Comparison of ENCODE assay signal across 27 mouse cellular contexts in the genomic region with DNA sequence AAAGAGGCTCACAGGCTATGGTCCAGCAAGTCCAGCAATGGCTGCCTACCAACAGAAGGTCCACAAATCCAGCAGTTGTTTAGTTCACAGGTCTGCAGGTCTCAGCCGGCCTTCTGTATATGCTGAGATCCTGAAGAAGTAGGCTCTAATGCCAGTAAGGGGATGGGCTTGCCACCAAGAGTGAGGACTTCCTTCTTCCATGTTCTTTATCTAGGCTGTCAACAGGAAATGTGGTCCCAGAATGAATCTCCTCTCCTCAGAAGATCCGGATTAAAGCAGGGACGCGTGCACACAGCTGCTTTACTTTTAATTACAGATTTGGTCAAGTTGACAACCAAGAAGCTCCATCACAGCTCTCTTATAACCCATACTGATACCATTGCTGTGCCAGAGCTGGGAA. TPM values are rescaled to one million over a fixed set of nuclear protein-coding genes. Genes with fewer than 3 reads are reported as not detected.
DNase-seq lines count a peak whose midpoint lies in the region; ATAC-seq and TF ChIP-seq lines count a peak whose summit lies in the region.
"Had no signal": no experiment of that assay in that cellular context is flagged by ENCODE, and none has a peak within 500 bp of the region (broad histone marks: within the 10 kb centered on the region; RNA-seq: fewer than 3 reads in every experiment).

No protein-coding gene starts in this region.

- no peak overlapping the region for H3K9ac ChIP-seq in kidney, embryonic 16.5 days (replicated peaks; ENCODE audit: low read length)
- no peak overlapping the region for H3K9ac ChIP-seq in lung, postnatal 0 days (replicated peaks; ENCODE audit: low read depth)
- H3K9ac ChIP-seq: heart, embryonic 15.5 days; hindbrain, embryonic 13.5 days; midbrain, embryonic 12.5 days; neural tube, embryonic 15.5 days had no signal

- WGBS in kidney, adult 2 months, result 72% methylated on average over 4 of the region's 4 CpGs
- 80% methylated on average over 4 of the region's 4 CpGs for WGBS in kidney, embryonic 16.5 days
- WGBS in lung, postnatal 0 days, result 43% methylated on average over 4 of the region's 4 CpGs
- WGBS in macrophage (ENCODE audit: missing documents), result 39% methylated on average over 4 of the region's 4 CpGs

- no peak for TF ChIP-seq CTCF in kidney, adult 2 months (conservative IDR thresholded peaks at IDR 0.05; ENCODE audit: insufficient read depth, insufficient read length, low read depth, low read length)
- TF ChIP-seq CTCF in lung, postnatal 0 days (IDR thresholded peaks at IDR 0.05), result no peak
- no peak for TF ChIP-seq CTCF in bone marrow macrophage, adult 2 months (IDR thresholded peaks at IDR 0.05; ENCODE audit: low read depth, low read length)

- H3K4me3 ChIP-seq in kidney, adult 2 months (ENCODE audit: insufficient read depth, low read depth, low read length), result no peak overlapping the region
- no peak overlapping the region for H3K4me3 ChIP-seq in kidney, embryonic 16.5 days (ENCODE audit: low read length)
- H3K4me3 ChIP-seq in lung, postnatal 0 days (ENCODE audit: low read depth, low read length), result no peak overlapping the region
- H3K4me3 ChIP-seq in bone marrow macrophage, adult 2 months (ENCODE audit: insufficient read depth, low read length), result no peak overlapping the region
- no peak overlapping the region for H3K4me3 ChIP-seq in macrophage (ENCODE audit: inconsistent target)
- H3K4me3 ChIP-seq: heart, embryonic 15.5 days; hindbrain, embryonic 13.5 days; limb, embryonic 10.5 days; midbrain, embryonic 12.5 days; neural tube, embryonic 15.5 days had no signal

- H3K36me3 ChIP-seq in kidney, adult 2 months (ENCODE audit: control insufficient read depth, insufficient read depth, low read length), result no peaks in the 10 kb centered on the region
- peaks cover 7% of the 10 kb centered on the region; the same call in 1 of the 2 replicates for H3K36me3 ChIP-seq in kidney, embryonic 16.5 days (ENCODE audit: insufficient read depth, low read length)
- H3K36me3 ChIP-seq in lung, postnatal 0 days (ENCODE audit: insufficient read depth, low read length), result 0 out of 2 replicates have a peak, but pooled peaks cover 5% of the 10 kb centered on the region
- H3K36me3 ChIP-seq in macrophage (ENCODE audit: inconsistent target), result peaks cover 15% of the 10 kb centered on the region; the same call in 1 of the 2 replicates

- no peak for TF ChIP-seq POLR2A in kidney, adult 2 months (IDR thresholded peaks at IDR 0.05; ENCODE audit: low read depth, low read length)
- TF ChIP-seq POLR2A in bone marrow macrophage, adult 2 months (IDR thresholded peaks at IDR 0.05; ENCODE audit: borderline replicate concordance, low read depth, low read length), result no peak

- no peaks in the 10 kb centered on the region for H3K4me1 ChIP-seq in kidney, adult 2 months (ENCODE audit: control insufficient read depth, insufficient read depth, low read length)
- H3K4me1 ChIP-seq in kidney, embryonic 16.5 days (ENCODE audit: insufficient read depth, low read length), result peaks cover 7% of the 10 kb centered on the region; the same call in 1 of the 2 replicates
- H3K4me1 ChIP-seq in lung, postnatal 0 days (ENCODE audit: insufficient read depth, low read depth, low read length), result no peaks in the 10 kb centered on the region
- peaks cover 23% of the 10 kb centered on the region for H3K4me1 ChIP-seq in bone marrow macrophage, adult 2 months (ENCODE audit: control insufficient read depth, insufficient read depth, low read length)
- H3K4me1 ChIP-seq: heart, embryonic 15.5 days; hindbrain, embryonic 13.5 days; limb, embryonic 10.5 days; midbrain, embryonic 12.5 days; neural tube, embryonic 15.5 days had no signal

- H3K27me3 ChIP-seq in kidney, adult 2 months (replicated peaks; ENCODE audit: control insufficient read depth, insufficient read depth, low read length), result no peaks in the 10 kb centered on the region
- no peaks in the 10 kb centered on the region for H3K27me3 ChIP-seq in kidney, embryonic 16.5 days (ENCODE audit: insufficient read depth, low read length)
- no peaks in the 10 kb centered on the region for H3K27me3 ChIP-seq in lung, postnatal 0 days (replicated peaks; ENCODE audit: insufficient read depth, low read length)
- H3K27me3 ChIP-seq: CH12.LX; heart, embryonic 15.5 days; hindbrain, embryonic 13.5 days; midbrain, embryonic 12.5 days; neural tube, embryonic 15.5 days had no signal

- TF ChIP-seq EP300 in lung, postnatal 0 days (IDR thresholded peaks at IDR 0.05), result no peak

- no peak overlapping the region for H3K27ac ChIP-seq in kidney, adult 2 months (ENCODE audit: insufficient read depth, low read depth, low read length)
- H3K27ac ChIP-seq in kidney, embryonic 16.5 days (ENCODE audit: low read length), result no peak overlapping the region
- no peak overlapping the region for H3K27ac ChIP-seq in lung, postnatal 0 days (ENCODE audit: low read length)
- H3K27ac ChIP-seq in bone marrow macrophage, adult 2 months (ENCODE audit: insufficient read depth, low read depth, low read length), result peak overlapping the region; percentile 19
- H3K27ac ChIP-seq in macrophage, result 0 out of 2 replicates have a peak overlapping the region, but pooled peaks have one; percentile 7
- H3K27ac ChIP-seq: heart, embryonic 15.5 days; hindbrain, embryonic 13.5 days; limb, embryonic 10.5 days; midbrain, embryonic 12.5 days; neural tube, embryonic 15.5 days; stomach, postnatal 0 days had no signal

- no peak for ATAC-seq in kidney, embryonic 16.5 days (ENCODE audit: low FRiP score, low TSS enrichment)
- peak; percentile 19; the same call in 1 of the 2 replicates for ATAC-seq in lung, postnatal 0 days
- ATAC-seq: activated CD4-positive, CD25-positive, alpha-beta regulatory T cell, adult 4 months; forebrain, embryonic 14.5 days; inflammation-experienced regulatory T-cells, adult 6 months had no signal

- H3K4me2 ChIP-seq in kidney, embryonic 16.5 days (replicated peaks; ENCODE audit: low read depth, low read length), result no peak overlapping the region
- H3K4me2 ChIP-seq in lung, postnatal 0 days (replicated peaks; ENCODE audit: low read depth, low read length), result no peak overlapping the region
- H3K4me2 ChIP-seq: heart, embryonic 15.5 days; hindbrain, embryonic 13.5 days; midbrain, embryonic 12.5 days; neural tube, embryonic 15.5 days had no signal

- H3K79me2 ChIP-seq in macrophage (ENCODE audit: inconsistent target), result no peaks in the 10 kb centered on the region

- DNase-seq in kidney, adult 2 months, result peak; percentile 40
- DNase-seq in lung, postnatal 0 days (ENCODE audit: low spot score), result peak; percentile 23
- no peak for DNase-seq in lung, postnatal 14 days
- DNase-seq in frontal cortex, postnatal 36 days (ENCODE audit: low spot score in 2 of 2), result no peak
- DNase-seq in retina, postnatal 1 day, result no peak
- DNase-seq: adrenal gland, adult 8-10 months; B cell, adult 2 months; cerebellum, adult 2 months; cerebellum, postnatal 36 days; gastrocnemius, postnatal 10 days; heart, postnatal 36 days; layer of hippocampus, adult 9-11 months; liver had no signal

- H3K9me3 ChIP-seq in kidney, embryonic 16.5 days (ENCODE audit: low read length), result no peaks in the 10 kb centered on the region
- H3K9me3 ChIP-seq in lung, postnatal 0 days (ENCODE audit: low read length), result no peaks in the 10 kb centered on the region
- H3K9me3 ChIP-seq: G1E; heart, embryonic 15.5 days; hindbrain, embryonic 13.5 days; limb, embryonic 10.5 days; midbrain, embryonic 12.5 days; neural tube, embryonic 15.5 days had no signal

RNA-seq across cellular contexts. Expression of a gene that starts 13.6 kb away (rescaled TPM):
- polyA plus RNA-seq in kidney, adult 2 months (2012; rRNA removed), result 81.3 and 81.4 TPM in 2 replicates
- polyA plus RNA-seq in kidney, embryonic 16.5 days (2015; fragmentation: Nextera tagmentation; extraction: Ambion mirVana), result 64.5 and 75.9 TPM in 2 replicates
- 28.9 and 33.0 TPM in 2 replicates for polyA plus RNA-seq in lung, postnatal 0 days (2015; fragmentation: Nextera tagmentation; extraction: Ambion mirVana)
- polyA plus RNA-seq in bone marrow macrophage, adult 2 months (2012; ENCODE audit: insufficient read depth, insufficient read length, missing spikeins), result 101 and 105 TPM in 2 replicates
- 100 to 1,000 TPM in 24 of 26 experiments, 10 to 100 TPM in 2; 82.9 to 296 (median 182) TPM for total RNA-seq in macrophage (2018; cell fraction: chromatin; rRNA removed)
- total RNA-seq in macrophage (2018; cell fraction: cytosol; rRNA removed), result 100 to 1,000 TPM in 3 of 26 experiments, 10 to 100 TPM in 23; 72.8 to 108 (median 92.6) TPM
- total RNA-seq in macrophage (2018; cell fraction: nucleus; rRNA removed), result 100 to 1,000 TPM in 12 of 26 experiments, 10 to 100 TPM in 14; 54.6 to 141 (median 98.1) TPM
- 73.6 to 136 TPM (median 74.8 TPM) in 3 replicates for polyA plus RNA-seq in macrophage (2018)

RNA-seq across cellular contexts. Expression of a gene that starts 34.0 kb away (rescaled TPM):
- polyA plus RNA-seq in kidney, adult 2 months (2012; rRNA removed), result 19.5 and 19.6 TPM in 2 replicates
- polyA plus RNA-seq in kidney, embryonic 16.5 days (2015; fragmentation: Nextera tagmentation; extraction: Ambion mirVana), result 52.5 and 52.6 TPM in 2 replicates
- 31.3 and 32.2 TPM in 2 replicates for polyA plus RNA-seq in lung, postnatal 0 days (2015; fragmentation: Nextera tagmentation; extraction: Ambion mirVana)
- 42.6 and 47.6 TPM in 2 replicates for polyA plus RNA-seq in bone marrow macrophage, adult 2 months (2012; ENCODE audit: insufficient read depth, insufficient read length, missing spikeins)
- total RNA-seq in macrophage (2018; cell fraction: chromatin; rRNA removed), result 100 to 1,000 TPM in 1 of 26 experiments, 10 to 100 TPM in 25; 20.7 to 101 (median 48.4) TPM
- 10 to 100 TPM; 26.8 to 47.9 (median 36.3) TPM for total RNA-seq in macrophage (2018; cell fraction: cytosol; rRNA removed)
- total RNA-seq in macrophage (2018; cell fraction: nucleus; rRNA removed), result 100 to 1,000 TPM in 1 of 26 experiments, 10 to 100 TPM in 25; 28.1 to 103 (median 45.2) TPM
- polyA plus RNA-seq in macrophage (2018), result 26.5 to 35.2 TPM (median 33.6 TPM) in 3 replicates

RNA-seq across cellular contexts. Expression of a gene that starts 34.1 kb away (rescaled TPM):
- polyA plus RNA-seq in kidney, adult 2 months (2012; rRNA removed), result 33.2 and 37.8 TPM in 2 replicates
- 81.7 and 94.8 TPM in 2 replicates for polyA plus RNA-seq in kidney, embryonic 16.5 days (2015; fragmentation: Nextera tagmentation; extraction: Ambion mirVana)
- polyA plus RNA-seq in lung, postnatal 0 days (2015; fragmentation: Nextera tagmentation; extraction: Ambion mirVana), result 48.6 and 54.7 TPM in 2 replicates
- 47.2 and 62.7 TPM in 2 replicates for polyA plus RNA-seq in bone marrow macrophage, adult 2 months (2012; ENCODE audit: insufficient read depth, insufficient read length, missing spikeins)
- 10 to 100 TPM in 12 of 26 experiments, 1 to 10 TPM in 14; 2.0 to 21.4 (median 9.2) TPM for total RNA-seq in macrophage (2018; cell fraction: chromatin; rRNA removed)
- total RNA-seq in macrophage (2018; cell fraction: cytosol; rRNA removed), result 10 to 100 TPM; 33.5 to 58.9 (median 48.1) TPM
- 10 to 100 TPM in 16 of 26 experiments, 1 to 10 TPM in 10; 5.7 to 22.4 (median 12.2) TPM for total RNA-seq in macrophage (2018; cell fraction: nucleus; rRNA removed)
- polyA plus RNA-seq in macrophage (2018), result 44.1 to 130 TPM (median 65.7 TPM) in 3 replicates

RNA-seq across cellular contexts. Expression of a gene that starts 44.4 kb away (rescaled TPM):
- polyA plus RNA-seq in kidney, adult 2 months (2012; rRNA removed), result 114 and 137 TPM in 2 replicates
- 69.0 and 75.1 TPM in 2 replicates for polyA plus RNA-seq in kidney, embryonic 16.5 days (2015; fragmentation: Nextera tagmentation; extraction: Ambion mirVana)
- 0.15 TPM in 1 of 2 replicates, not detected in the other for polyA plus RNA-seq in lung, postnatal 0 days (2015; fragmentation: Nextera tagmentation; extraction: Ambion mirVana)
- not detected in 2 replicates for polyA plus RNA-seq in bone marrow macrophage, adult 2 months (2012; ENCODE audit: insufficient read depth, insufficient read length, missing spikeins)
- under 1 TPM in 1 of 26 experiments, not detected in 25; 0.92 TPM for total RNA-seq in macrophage (2018; cell fraction: chromatin; rRNA removed)
- not detected for total RNA-seq in macrophage (2018; cell fraction: cytosol; rRNA removed)
- total RNA-seq in macrophage (2018; cell fraction: nucleus; rRNA removed), result not detected
- not detected in 3 replicates for polyA plus RNA-seq in macrophage (2018)
- total RNA-seq: CH12.LX; G1E; gastrocnemius, postnatal 10 days; heart, postnatal 36 days had no signal
- polyA plus RNA-seq: activated CD4-positive, CD25-positive, alpha-beta regulatory T cell, adult 4 months; cerebellum, adult 2 months; forebrain, embryonic 14.5 days; G1E; hindbrain, embryonic 13.5 days; inflammation-experienced regulatory T-cells, adult 6 months; midbrain, embryonic 12.5 days had no signal

RNA-seq across cellular contexts. Expression of a gene that starts 48.5 kb away (rescaled TPM):
- polyA plus RNA-seq in kidney, adult 2 months (2012; rRNA removed), result 897 and 1,416 TPM in 2 replicates
- polyA plus RNA-seq in kidney, embryonic 16.5 days (2015; fragmentation: Nextera tagmentation; extraction: Ambion mirVana), result 1,255 and 1,413 TPM in 2 replicates
- polyA plus RNA-seq in lung, postnatal 0 days (2015; fragmentation: Nextera tagmentation; extraction: Ambion mirVana), result 1,888 and 2,049 TPM in 2 replicates
- polyA plus RNA-seq in bone marrow macrophage, adult 2 months (2012; ENCODE audit: insufficient read depth, insufficient read length, missing spikeins), result 1,186 and 1,257 TPM in 2 replicates
- total RNA-seq in macrophage (2018; cell fraction: chromatin; rRNA removed), result 100 to 1,000 TPM; 104 to 402 (median 256) TPM
- 1,000 to 10,000 TPM in 24 of 26 experiments, 100 to 1,000 TPM in 2; 852 to 1,734 (median 1,138) TPM for total RNA-seq in macrophage (2018; cell fraction: cytosol; rRNA removed)
- 100 to 1,000 TPM; 190 to 507 (median 328) TPM for total RNA-seq in macrophage (2018; cell fraction: nucleus; rRNA removed)
- polyA plus RNA-seq in macrophage (2018), result 1,390 to 2,190 TPM (median 1,921 TPM) in 3 replicates

Comparison
In these comparisons a context has a peak if more than half of its experiments do, and no peak if none do; other contexts are left out.
1. DNase-seq: peak in kidney, adult 2 months (single experiment) and lung, postnatal 0 days (single experiment); none in lung, postnatal 14 days (single experiment), frontal cortex, postnatal 36 days (0 of 2) and retina, postnatal 1 day (single experiment).
2. H3K27ac ChIP-seq: peak in bone marrow macrophage, adult 2 months (single experiment) and macrophage (single experiment); none in kidney, adult 2 months (single experiment), kidney, embryonic 16.5 days (single experiment) and lung, postnatal 0 days (single experiment).